Mouse (Mus musculus): ENCODE results near the gene Mindy1.

- TF ChIP-seq CTCF (conservative IDR thresholded peaks at IDR 0.05 in 1 of 2, IDR thresholded peaks at IDR 0.05 in 1 of 2; ENCODE audit: low read depth in 2 of 2, low read length in 2 of 2) (no peak), TCF12 (IDR thresholded peaks at IDR 0.05; ENCODE audit: low read depth, low read length) (no peak), EP300 (IDR thresholded peaks at IDR 0.05; ENCODE audit: low read length) (no peak), POLR2A (IDR thresholded peaks at IDR 0.05; ENCODE audit: low read depth, low read length) (no peak), ZNF384 (IDR thresholded peaks at IDR 0.05; ENCODE audit: low read depth, low read length) (no peak), NELFE (IDR thresholded peaks at IDR 0.05; ENCODE audit: low read depth, low read length) (no peak), MAX (IDR thresholded peaks at IDR 0.05; ENCODE audit: low read length) (no peak), USF1 (IDR thresholded peaks at IDR 0.05; ENCODE audit: low read depth, low read length) (no peak), POLR2AphosphoS2 (IDR thresholded peaks at IDR 0.05; ENCODE audit: low read depth, low read length) (no peak), PAX5 (IDR thresholded peaks at IDR 0.05; ENCODE audit: low read length) (no peak), MEF2A (IDR thresholded peaks at IDR 0.05; ENCODE audit: borderline replicate concordance, low read depth, low read length) (no peak), NRF1 (IDR thresholded peaks at IDR 0.05; ENCODE audit: low read depth, low read length) (no peak), ETS1 (conservative IDR thresholded peaks at IDR 0.05; ENCODE audit: low read depth, low read length) (no peak)
Observed at GRCm38 (mm10) chr3:95292899-95293298, 11.8 kb downstream of the Mindy1 start.
